Mouse (Mus musculus) heart, embryonic 11.5 days (tissue): ENCODE measurements around the gene Gipr. TPM values are rescaled to one million over a fixed set of nuclear protein-coding genes. Genes with fewer than 3 reads are reported as not detected.

ENCODE experiments used
- ATAC-seq: fragments of 200-750 bp; cut with Nextera tagmentation; replicated peaks from 2 replicates; pipeline ENCODE4 v1.8.0; 2017; ENCODE audit warnings: moderate library complexity; ENCODE audit not compliant: insufficient number of reproducible peaks, low FRiP score, low TSS enrichment
- H3K27ac ChIP-seq: fragments of 300-500 bp; sonication (generic); 2 replicates; pipeline ENCODE4 v1.5.1; 2014; ENCODE audit warnings: mild to moderate bottlenecking, low read depth, low read length
- H3K27me3 ChIP-seq: fragments of 300-500 bp; sonication (generic); 2 replicates; pipeline ENCODE4 v1.6.1; 2014; ENCODE audit warnings: mild to moderate bottlenecking, low read length, mixed read lengths; ENCODE audit not compliant: control insufficient read depth, insufficient read depth
- H3K36me3 ChIP-seq: fragments of 300-500 bp; sonication (generic); 2 replicates; pipeline ENCODE4 v1.6.1; 2014; ENCODE audit warnings: mild to moderate bottlenecking, low read length, moderate library complexity, mixed read lengths; ENCODE audit not compliant: control insufficient read depth, insufficient read depth
- H3K4me1 ChIP-seq: fragments of 300-500 bp; sonication (generic); 2 replicates; pipeline ENCODE4 v1.6.1; 2014; ENCODE audit warnings: low read length; ENCODE audit not compliant: control insufficient read depth, insufficient read depth
- H3K4me2 ChIP-seq: fragments of 300-500 bp; sonication (generic); 2 replicates; pipeline ENCODE4 v1.6.1; 2014; ENCODE audit warnings: mild to moderate bottlenecking, moderate library complexity
- H3K4me3 ChIP-seq: fragments of 300-500 bp; sonication (generic); 2 replicates; pipeline ENCODE4 v1.5.1; 2014; ENCODE audit warnings: low read depth, low read length
- H3K9ac ChIP-seq: fragments of 300-500 bp; sonication (generic); 2 replicates; pipeline ENCODE4 v1.6.1; 2014; ENCODE audit warnings: mild to moderate bottlenecking, low read depth, low read length, moderate library complexity
- H3K9me3 ChIP-seq: fragments of 300-500 bp; sonication (generic); replicated peaks from 2 replicates; pipeline ENCODE4 v1.6.1; 2016; ENCODE audit warnings: low read length; ENCODE audit not compliant: control insufficient read depth
- WGBS: fragments of 180-500 bp; shearing (Covaris S2); extraction: QIAGEN DNeasy Blood & Tissue Kit; methylation state at CpG from one replicate; pipeline ENCODE4 v1.1.7; 2014; ENCODE audit not compliant: insufficient replicate concordance; 5-methylcytosine and 5-hydroxymethylcytosine counted together
- polyA plus RNA-seq: library from polyadenylated mRNA; unstranded; fragments of >200 nt; fragmentation: Nextera tagmentation; extraction: Ambion mirVana; gene quantifications from 2 replicates; pipeline ENCODE4 v1.2.1, GENCODE M21; 2014

Gene Gipr
- polyA plus RNA-seq, 1 experiment from 2014 or later: 10.8 TPM

- Histone ChIP-seq H3K27ac (no peak overlapping the region), H3K9ac (no peak overlapping the region), H3K36me3 (peaks cover 3% of the 10 kb centered on the region; the same call in 1 of the 2 replicates), H3K27me3 (peaks cover 3% of the 10 kb centered on the region; the same call in 1 of the 2 replicates), H3K4me2 (no peak overlapping the region), H3K9me3 (no peaks in the 10 kb centered on the region), H3K4me3 (no peak overlapping the region), H3K4me1 (peaks cover 21% of the 10 kb centered on the region)
- no peak for ATAC-seq
- 86% methylated on average over 2 of the region's 2 CpGs for whole genome bisulfite sequencing
Measured at GRCm38 (mm10) chr7:19184250-19184649, 18.3 kb upstream of the Gipr start.

GRCm38 (mm10) chr7:19180862-19181429 lies 15.0 kb upstream of the Gipr start:
- Histone ChIP-seq H3K4me3 (peak overlapping the region; percentile 72), H3K4me1 (peaks cover 26% of the 10 kb centered on the region), H3K4me2 (peak overlapping the region; percentile 92), H3K9ac (peak overlapping the region; percentile 83), H3K9me3 (no peaks in the 10 kb centered on the region), H3K27me3 (peaks cover 34% of the 10 kb centered on the region), H3K27ac (no peak overlapping the region), H3K36me3 (no peaks in the 10 kb centered on the region; the same call in 1 of the 2 replicates)
- WGBS: 2% methylated on average over 27 of the region's 27 CpGs
- peak; percentile 50; the same call in 1 of the 2 replicates for ATAC-seq

GRCm38 (mm10) chr7:19179936-19180335 lies 14.0 kb upstream of the Gipr start:
- Histone ChIP-seq H3K36me3 (no peaks in the 10 kb centered on the region; the same call in 1 of the 2 replicates), H3K27ac (no peak overlapping the region), H3K9ac (no peak overlapping the region), H3K4me2 (peak overlapping the region; percentile 56), H3K27me3 (peaks cover 41% of the 10 kb centered on the region), H3K4me1 (peaks cover 23% of the 10 kb centered on the region), H3K9me3 (no peaks in the 10 kb centered on the region), H3K4me3 (peak overlapping the region; percentile 25; the same call in 1 of the 2 replicates)
- 38% methylated on average over 6 of the region's 6 CpGs for WGBS
- ATAC-seq: no peak

- no peak overlapping the region for H3K9ac ChIP-seq
- peaks cover 17% of the 10 kb centered on the region for H3K4me1 ChIP-seq
- no peak overlapping the region for H3K27ac ChIP-seq
- peak overlapping the region; percentile 25 for H3K4me3 ChIP-seq
- H3K9me3 ChIP-seq: no peaks in the 10 kb centered on the region
- no peak for ATAC-seq
- WGBS: under 1% methylated on average over 31 of the region's 32 CpGs
- peak overlapping the region; percentile 56 for H3K4me2 ChIP-seq
- no peaks in the 10 kb centered on the region; the same call in 1 of the 2 replicates for H3K36me3 ChIP-seq
- peaks cover 45% of the 10 kb centered on the region for H3K27me3 ChIP-seq
Measured at GRCm38 (mm10) chr7:19179173-19179572, 13.2 kb upstream of the Gipr start.

GRCm38 (mm10) chr7:19178443-19179092 lies 12.6 kb upstream of the Gipr start:
- no peak for ATAC-seq
- Histone ChIP-seq H3K27ac (no peak overlapping the region), H3K9ac (no peak overlapping the region), H3K4me2 (peak overlapping the region; percentile 56), H3K9me3 (no peaks in the 10 kb centered on the region), H3K36me3 (no peaks in the 10 kb centered on the region; the same call in 1 of the 2 replicates), H3K4me3 (peak overlapping the region; percentile 25; the same call in 1 of the 2 replicates), H3K27me3 (peaks cover 45% of the 10 kb centered on the region), H3K4me1 (peaks cover 17% of the 10 kb centered on the region)
- 5% methylated on average over 27 of the region's 27 CpGs for WGBS

- Histone ChIP-seq H3K27ac (no peak overlapping the region), H3K4me2 (peak overlapping the region; percentile 36), H3K4me3 (no peak overlapping the region), H3K9me3 (no peaks in the 10 kb centered on the region), H3K4me1 (peaks cover 20% of the 10 kb centered on the region), H3K36me3 (no peaks in the 10 kb centered on the region), H3K27me3 (peaks cover 45% of the 10 kb centered on the region), H3K9ac (no peak overlapping the region)
- ATAC-seq: no peak
- WGBS: 10% methylated on average over 17 of the region's 18 CpGs
Measured at GRCm38 (mm10) chr7:19178035-19178434, 12.1 kb upstream of the Gipr start.

GRCm38 (mm10) chr7:19177216-19177615 lies 11.3 kb upstream of the Gipr start:
- WGBS: 68% methylated on average over 7 of the region's 7 CpGs
- no peak overlapping the region for H3K9ac ChIP-seq
- no peak overlapping the region for H3K4me2 ChIP-seq
- ATAC-seq: no peak
- no peaks in the 10 kb centered on the region for H3K9me3 ChIP-seq
- H3K27me3 ChIP-seq: peaks cover 45% of the 10 kb centered on the region
- H3K4me3 ChIP-seq: no peak overlapping the region
- no peak overlapping the region for H3K27ac ChIP-seq
- H3K4me1 ChIP-seq: peaks cover 25% of the 10 kb centered on the region
- no peaks in the 10 kb centered on the region for H3K36me3 ChIP-seq

- no peak for ATAC-seq
- peaks cover 27% of the 10 kb centered on the region for H3K4me1 ChIP-seq
- no peak overlapping the region for H3K27ac ChIP-seq
- H3K27me3 ChIP-seq: peaks cover 45% of the 10 kb centered on the region
- H3K4me2 ChIP-seq: peak overlapping the region; percentile 46
- H3K4me3 ChIP-seq: peak overlapping the region; percentile 3; the same call in 1 of the 2 replicates
- 6% methylated on average over 18 of the region's 21 CpGs for WGBS
- no peaks in the 10 kb centered on the region for H3K36me3 ChIP-seq
- H3K9me3 ChIP-seq: no peaks in the 10 kb centered on the region
- H3K9ac ChIP-seq: no peak overlapping the region
Measured at GRCm38 (mm10) chr7:19176516-19176947, 10.6 kb upstream of the Gipr start.
